Mouse (Mus musculus): ENCODE measurements around the gene Ncf2. TPM values are rescaled to one million over a fixed set of nuclear protein-coding genes. Genes with fewer than 3 reads are reported as not detected.

Ncf2 gene
- total RNA-seq, 2 experiments from 2014 or later = 0.67 to 0.87 TPM

DNA sequence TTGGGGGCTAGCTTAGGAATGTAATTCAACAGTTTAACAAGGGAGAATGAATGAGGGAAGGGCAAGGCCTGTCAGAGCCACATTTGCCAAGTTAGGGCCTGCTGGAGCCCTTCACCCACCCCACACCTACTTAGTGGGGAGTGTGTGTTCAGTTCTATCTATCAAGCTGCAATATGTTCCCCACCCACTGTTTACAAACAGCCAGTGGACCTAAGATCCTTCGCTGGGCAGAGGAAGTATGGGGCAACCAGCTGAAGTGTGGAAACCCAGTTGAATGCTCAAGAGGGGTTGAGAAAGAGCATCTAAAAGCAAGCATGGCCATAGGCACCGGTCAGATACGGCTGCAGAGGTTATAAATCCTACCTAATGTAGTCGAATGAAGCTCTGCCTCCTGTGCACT is 13.0 kb upstream of the Ncf2 start:
- no peak overlapping the region for H3K4me3 ChIP-seq
- DNase-seq = no peak
- no peak overlapping the region for H3K27ac ChIP-seq
- intact Hi-C loops (cut with DNase I) = no loop called here
- TF ChIP-seq CTCF (IDR thresholded peaks at IDR 0.05) = no peak

DNA sequence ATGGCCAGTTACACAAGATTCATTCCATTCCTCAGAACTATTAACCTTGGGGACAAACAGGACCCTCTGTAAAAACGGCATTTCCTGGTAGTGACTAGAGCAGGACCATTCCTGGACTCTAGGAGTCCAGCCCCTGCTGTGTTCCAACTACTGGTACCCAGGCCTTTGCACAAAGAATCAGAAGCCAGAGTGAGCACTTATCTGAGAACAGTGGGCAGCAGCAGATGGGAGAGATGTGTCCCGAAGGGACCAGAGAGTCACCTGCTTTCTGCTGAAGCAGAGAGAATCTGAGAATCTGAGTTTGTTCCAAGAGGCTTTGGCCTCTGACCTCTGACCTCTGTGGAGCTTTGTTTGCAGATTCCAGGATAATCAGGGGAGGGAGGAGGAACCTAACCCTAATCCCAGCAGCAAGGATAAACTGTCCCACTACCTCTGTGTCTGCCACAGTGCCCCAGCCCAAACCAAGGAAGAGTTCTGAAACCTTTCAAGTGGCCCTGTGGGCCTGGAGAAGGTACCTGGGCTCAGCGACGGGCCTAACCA is 11.8 kb upstream of the Ncf2 start:
- intact Hi-C loops (cut with DNase I) = no loop called here
- TF ChIP-seq CTCF (IDR thresholded peaks at IDR 0.05) = no peak
- Histone ChIP-seq H3K27ac (no peak overlapping the region), H3K4me3 (no peak overlapping the region)
- DNase-seq = no peak

DNA sequence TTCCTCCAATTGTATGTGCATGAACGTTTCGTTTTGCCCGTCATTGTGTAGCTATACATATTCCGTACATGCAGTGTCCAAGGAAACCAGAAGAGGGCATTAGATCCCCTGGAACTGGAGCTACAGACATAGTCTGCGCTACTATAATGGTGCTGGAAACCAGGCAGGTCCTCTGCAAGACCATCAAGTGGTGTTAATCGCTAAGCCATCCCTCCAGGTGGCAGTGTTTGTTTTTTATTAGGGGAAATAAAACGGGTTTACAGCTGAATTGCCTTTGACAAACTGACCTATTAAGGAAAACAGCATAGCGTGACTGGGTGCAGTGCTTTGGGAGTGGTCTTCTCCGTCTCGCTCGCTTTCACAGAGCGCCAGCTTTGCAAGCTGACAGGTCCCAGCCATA is 9.7 kb upstream of the Ncf2 start:
- intact Hi-C loops (cut with DNase I) = loop anchor here (2.0 to 10.0 kb wide), 3 partner anchors 113 to 595 kb away; partner anchors contain the start of gene Smg7
- H3K27ac ChIP-seq = no peak overlapping the region
- peak; percentile 39 for DNase-seq

DNA sequence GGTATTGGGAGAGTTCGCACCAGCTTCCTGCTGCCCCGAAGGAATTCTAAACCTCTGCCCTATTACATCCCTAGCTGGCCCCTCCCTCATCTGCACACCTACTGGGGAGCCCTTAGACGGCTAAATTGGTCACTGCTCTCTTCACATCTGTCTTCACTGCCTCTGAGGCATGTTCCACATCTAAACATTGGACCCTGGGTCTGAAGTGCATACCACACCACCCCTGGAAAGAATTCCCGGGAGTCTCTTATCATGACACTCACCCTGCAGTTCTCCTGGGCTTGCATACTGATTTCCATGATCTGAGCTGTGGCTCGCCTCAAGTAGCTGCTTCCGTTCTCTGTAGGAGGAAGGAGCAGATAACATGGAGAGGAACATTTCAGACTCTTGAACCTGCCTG is 9.2 kb upstream of the Ncf2 start:
- H3K27ac ChIP-seq = no peak overlapping the region
- intact Hi-C loops (cut with DNase I) = loop anchor here (2.0 to 10.0 kb wide), 3 partner anchors 112 to 594 kb away; partner anchors contain the start of gene Smg7
- DNase-seq = no peak
- TF ChIP-seq CTCF (IDR thresholded peaks at IDR 0.05) = no peak
- no peak overlapping the region for H3K4me3 ChIP-seq

More for the DNA sequence above, 9.7 kb upstream of the Ncf2 start:
- no peak overlapping the region for H3K4me3 ChIP-seq
- peak; percentile 72 for TF ChIP-seq CTCF (IDR thresholded peaks at IDR 0.05)

DNA sequence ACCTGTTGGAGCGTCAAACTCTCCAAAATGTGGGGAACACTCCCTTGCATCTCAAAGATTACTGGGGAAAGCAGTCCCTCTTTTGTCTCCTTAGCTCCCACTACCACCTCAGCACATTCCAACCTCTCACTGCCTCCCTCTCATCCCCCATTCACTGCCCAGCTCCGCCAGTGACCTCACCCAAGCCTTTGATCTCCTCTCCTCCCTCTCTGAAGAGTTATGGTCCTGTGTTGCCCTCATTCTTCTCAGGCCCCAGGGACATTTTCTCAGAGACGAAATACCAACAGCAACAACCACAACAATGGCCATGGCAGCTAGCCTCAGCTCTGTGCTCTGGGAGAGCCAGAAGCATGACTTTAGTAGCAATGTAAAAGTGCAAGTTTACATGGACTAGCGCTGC is 8.7 kb upstream of the Ncf2 start:
- no peak for TF ChIP-seq CTCF (IDR thresholded peaks at IDR 0.05)
- no peak overlapping the region for H3K4me3 ChIP-seq
- intact Hi-C loops (cut with DNase I) = loop anchor here (2.0 to 10.0 kb wide), 3 partner anchors 112 to 594 kb away; partner anchors contain the start of gene Smg7
- DNase-seq = no peak
- H3K27ac ChIP-seq = 0 out of 2 replicates have a peak overlapping the region, but pooled peaks have one; percentile 8

DNA sequence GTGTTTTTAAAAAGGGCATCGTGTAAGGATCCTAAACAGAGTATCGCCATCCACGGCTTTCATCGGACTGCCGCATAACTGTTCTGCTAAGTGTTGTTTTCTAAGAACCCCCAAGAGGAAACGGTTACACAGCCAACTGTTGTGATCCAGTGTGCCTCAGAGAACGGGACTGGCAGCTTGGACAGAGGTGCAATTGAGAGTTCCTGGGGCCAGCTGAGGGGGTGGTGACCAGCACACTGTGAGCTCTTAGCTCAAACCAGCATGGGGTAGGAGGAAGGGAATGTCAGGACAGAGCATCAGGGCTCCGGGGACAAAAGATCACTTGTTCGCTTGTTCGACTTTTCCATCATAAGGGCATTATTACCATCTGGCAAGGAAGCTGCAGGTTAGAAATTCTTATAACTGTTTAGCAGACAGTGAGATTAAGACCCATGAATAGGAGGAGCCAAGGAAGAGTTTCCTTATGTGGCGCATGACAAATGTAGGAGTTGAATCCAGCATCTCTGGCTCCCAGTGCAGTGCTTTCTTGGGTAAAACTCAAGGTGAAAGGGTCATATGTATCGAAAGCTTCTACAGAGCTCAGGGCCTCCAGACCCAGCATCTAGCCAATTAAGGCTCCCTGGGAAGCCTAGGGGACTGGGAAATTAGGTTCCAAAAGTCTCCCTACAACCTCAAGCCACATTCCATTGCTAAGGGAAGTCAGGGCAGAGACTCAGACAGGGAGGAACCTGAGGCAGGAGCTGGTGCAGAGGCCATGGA is 7.1 kb upstream of the Ncf2 start:
- no peak for TF ChIP-seq CTCF (IDR thresholded peaks at IDR 0.05)
- DNase-seq = no peak
- Histone ChIP-seq H3K4me3 (no peak overlapping the region), H3K27ac (peak overlapping the region; percentile 51)
- intact Hi-C loops (cut with DNase I) = loop anchor here (5.0 to 10.0 kb wide), 2 partner anchors 299 to 592 kb away; no protein-coding TSS in a partner anchor

DNA sequence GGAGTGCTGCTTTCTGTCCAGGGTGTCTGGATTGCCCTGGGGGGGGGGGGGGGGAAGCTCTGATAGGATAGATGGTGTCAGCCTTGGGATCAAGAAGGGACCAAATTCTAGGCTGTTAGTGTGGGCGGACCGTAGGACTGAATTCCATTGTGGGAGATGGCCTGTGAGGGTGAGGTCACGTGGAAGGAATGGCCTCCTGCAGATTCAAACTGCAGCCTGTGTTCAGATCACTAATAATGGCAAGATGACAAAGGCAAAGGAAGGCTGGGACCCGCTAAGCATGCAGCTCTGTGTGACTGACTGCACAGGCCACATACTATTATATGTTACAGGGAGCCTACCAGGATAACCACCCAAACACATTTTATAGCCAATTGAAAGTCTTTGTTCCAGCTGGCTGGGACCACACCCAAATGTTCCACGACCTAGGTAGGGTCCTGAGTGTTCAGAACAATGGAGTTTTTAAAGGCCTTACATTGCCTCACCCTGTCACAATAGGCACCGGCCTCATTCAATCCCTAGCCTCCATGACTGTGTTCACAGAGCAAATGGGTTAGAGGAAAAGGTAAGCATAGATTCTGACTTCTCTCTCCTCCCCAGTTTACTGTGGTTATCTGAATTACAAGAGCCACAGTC is 6.4 kb upstream of the Ncf2 start:
- peak overlapping the region; percentile 49 for H3K27ac ChIP-seq
- no peak for TF ChIP-seq CTCF (IDR thresholded peaks at IDR 0.05)
- no peak overlapping the region for H3K4me3 ChIP-seq
- DNase-seq = no peak
- intact Hi-C loops (cut with DNase I) = loop anchor here (5.0 to 10.0 kb wide), 2 partner anchors 299 to 591 kb away; no protein-coding TSS in a partner anchor

DNA sequence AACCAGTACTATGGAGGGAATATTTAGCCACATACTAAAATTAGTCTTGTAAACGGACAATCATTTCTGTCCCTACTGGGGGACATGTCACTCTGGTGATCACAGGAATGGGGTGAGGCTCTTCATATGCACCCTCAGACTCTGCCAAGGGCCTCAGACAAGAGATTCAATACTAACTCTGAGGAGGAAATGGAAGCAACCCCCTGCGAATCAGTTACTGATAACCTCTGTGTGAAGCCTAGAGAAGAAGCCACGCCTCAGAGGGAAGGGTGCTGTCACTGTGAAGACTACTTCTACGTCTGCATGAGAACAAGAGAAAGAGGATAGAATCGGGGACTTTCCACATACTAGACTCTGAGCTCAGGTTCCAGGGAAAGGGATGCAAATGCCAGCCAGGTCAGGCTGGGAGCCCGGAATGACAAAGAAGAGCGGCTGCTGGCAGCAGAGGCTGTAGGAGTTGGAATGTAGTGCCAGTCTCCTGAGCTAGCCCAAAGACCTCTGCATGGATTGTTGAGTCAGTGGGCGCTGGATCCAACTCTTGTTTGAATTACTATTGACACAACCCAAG is 4.2 kb upstream of the Ncf2 start:
- no peak for TF ChIP-seq CTCF (IDR thresholded peaks at IDR 0.05)
- Histone ChIP-seq H3K4me3 (no peak overlapping the region), H3K27ac (no peak overlapping the region)
- intact Hi-C loops (cut with DNase I) = loop anchor here (10.0 kb wide), 1 partner anchor 589 kb away; no protein-coding TSS in a partner anchor
- DNase-seq = no peak

DNA sequence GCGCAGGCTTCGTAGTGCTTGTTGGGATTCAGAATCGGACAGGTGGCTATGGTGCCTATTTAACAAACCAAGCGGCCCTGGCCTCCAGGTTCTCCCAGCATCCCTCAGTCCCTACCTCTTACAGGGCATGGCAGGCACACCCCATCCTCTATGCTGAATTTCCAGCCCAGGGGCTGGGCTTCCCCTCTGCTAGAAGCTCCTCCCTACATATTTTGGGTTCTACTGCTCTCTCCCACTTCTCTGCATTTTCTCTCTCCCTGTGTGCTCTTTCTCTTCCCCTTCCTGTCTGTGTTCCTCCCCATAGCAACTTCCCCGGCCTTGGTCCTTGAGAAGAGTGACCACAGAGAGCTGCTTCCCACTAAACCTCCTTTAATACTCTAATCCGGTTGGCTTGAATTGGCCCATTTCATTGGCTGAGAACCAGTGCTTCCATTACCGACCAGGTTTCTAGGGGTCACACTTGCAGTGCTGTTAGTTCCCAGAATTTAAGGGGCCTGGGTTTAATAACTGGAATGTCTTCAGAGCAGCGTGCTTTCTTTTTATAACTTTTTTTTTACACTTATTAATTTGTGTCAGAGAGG is 3.2 kb upstream of the Ncf2 start:
- DNase-seq = no peak
- no peak for TF ChIP-seq CTCF (IDR thresholded peaks at IDR 0.05)
- intact Hi-C loops (cut with DNase I) = loop anchor here (10.0 kb wide), 1 partner anchor 588 kb away; no protein-coding TSS in a partner anchor

DNA sequence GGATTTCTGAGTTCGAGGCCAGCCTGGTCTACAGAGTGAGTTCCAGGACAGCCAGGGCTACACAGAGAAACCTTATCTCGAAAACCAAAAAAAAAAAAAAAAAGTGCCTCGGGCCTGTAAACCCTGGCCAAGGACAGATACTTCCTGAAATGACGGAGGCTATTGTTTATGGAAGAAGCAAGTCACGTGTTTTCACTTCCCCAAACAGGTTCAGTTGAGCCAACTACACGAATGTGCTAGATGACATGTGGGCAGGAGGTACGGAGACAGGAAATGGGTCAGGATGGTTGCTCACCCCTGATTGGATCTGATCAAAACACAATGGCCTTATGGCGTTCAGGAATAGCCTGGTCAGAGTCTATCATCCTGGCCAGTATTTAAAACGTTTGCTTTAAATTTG is 1.9 kb upstream of the Ncf2 start:
- Histone ChIP-seq H3K27ac (peak overlapping the region; percentile 21), H3K4me3 (no peak overlapping the region)
- DNase-seq = no peak
- intact Hi-C loops (cut with DNase I) = loop anchor here (10.0 kb wide), 1 partner anchor 587 kb away; no protein-coding TSS in a partner anchor
- no peak for TF ChIP-seq CTCF (IDR thresholded peaks at IDR 0.05)

More for the DNA sequence above, 3.2 kb upstream of the Ncf2 start:
- H3K27ac ChIP-seq = peak overlapping the region; percentile 16; the same call in 1 of the 2 replicates
- no peak overlapping the region for H3K4me3 ChIP-seq

DNA sequence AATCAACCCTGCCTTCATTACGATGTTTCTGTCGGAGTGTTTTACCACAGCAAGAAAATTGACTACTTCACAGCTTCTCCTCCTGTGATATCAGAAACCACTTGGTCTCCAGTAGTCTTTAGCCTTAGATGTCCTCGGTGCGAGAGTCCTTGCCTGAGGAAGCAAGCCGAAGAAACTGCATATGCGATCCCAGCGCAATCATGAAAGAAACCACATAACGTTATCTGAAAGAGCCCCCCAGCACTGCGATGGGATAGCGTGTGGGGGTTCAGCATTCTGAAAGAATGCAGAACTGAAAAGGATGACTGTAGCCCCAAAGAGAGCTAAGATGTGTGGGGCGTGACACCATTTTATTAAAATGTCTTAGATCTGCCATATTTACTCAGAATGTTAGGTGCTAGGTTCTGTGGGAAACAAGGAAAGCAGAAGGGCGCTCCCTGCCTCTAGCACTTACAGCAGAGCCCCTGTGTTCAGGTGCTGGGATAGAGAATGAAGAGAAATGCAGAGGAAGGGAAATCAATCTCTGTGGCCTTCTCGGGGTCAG is 711 bp downstream of the Ncf2 start:
- no peak for TF ChIP-seq CTCF (IDR thresholded peaks at IDR 0.05)
- intact Hi-C loops (cut with DNase I) = no loop called here
- Histone ChIP-seq H3K4me3 (no peak overlapping the region), H3K27ac (no peak overlapping the region)
- DNase-seq = no peak

DNA sequence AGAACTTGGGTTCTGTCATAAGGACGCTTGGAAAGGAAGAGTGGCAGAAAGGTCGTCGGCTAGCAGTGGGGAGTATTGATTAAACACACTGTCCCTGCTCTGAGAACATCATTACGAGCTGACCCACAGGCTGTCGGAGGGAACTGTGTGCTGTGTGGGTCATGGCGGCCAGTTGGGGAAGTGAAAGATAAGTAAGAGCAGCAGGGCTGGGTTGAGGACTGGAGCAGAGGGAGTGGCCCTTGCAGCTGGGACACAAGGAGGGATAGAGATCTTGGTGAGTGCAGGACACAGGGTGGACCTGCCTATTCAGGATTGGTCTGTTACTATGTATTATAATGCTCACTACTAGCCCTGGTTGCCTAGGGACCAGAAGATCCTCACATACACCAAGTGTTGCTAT is 4.9 kb downstream of the Ncf2 start:
- H3K27ac ChIP-seq = no peak overlapping the region
- intact Hi-C loops (cut with DNase I) = no loop called here
- no peak overlapping the region for H3K4me3 ChIP-seq
- TF ChIP-seq CTCF (IDR thresholded peaks at IDR 0.05) = no peak
- no peak for DNase-seq

Data from gastrocnemius, adult 2 months (tissue).